Mouse (Mus musculus) mouse trophoblast stem cell (cell line): ENCODE data around the gene Pet117.

Experiments used
- in situ Hi-C, 2 experiments: fragments of 300-500 bp; cut with MseI, MboI; formaldehyde crosslinking; loops; 2 replicates in 1 of 2; 3 replicates in 1 of 2; pipeline ENCODE4 v1.15.1; 2025

Pet117 gene

DNA sequence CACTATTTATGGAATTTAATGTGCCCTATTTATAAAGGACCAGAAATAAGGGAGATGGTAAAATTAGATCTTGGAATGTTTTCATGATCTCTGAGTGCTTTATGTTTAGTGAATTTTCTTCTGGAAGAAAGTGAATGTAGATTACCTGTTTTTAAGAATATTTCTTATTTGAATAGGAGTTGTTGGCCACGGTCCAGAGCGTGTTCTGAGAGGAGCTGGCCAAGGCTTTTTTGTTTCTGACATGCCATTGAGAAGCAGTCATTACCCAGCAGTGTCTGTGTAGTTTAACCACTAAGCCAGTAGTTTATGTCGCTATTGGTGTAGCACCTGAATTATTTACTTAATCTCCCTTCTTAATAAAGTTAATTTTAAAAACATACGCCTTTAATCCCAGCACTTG lies 12.9 kb downstream of the Pet117 start:
- in situ Hi-C loops, result no loop called here

GRCm38 (mm10) chr2:144382624-144383138 lies 13.9 kb downstream of the Pet117 start:
- in situ Hi-C loops, result no loop called here

DNA sequence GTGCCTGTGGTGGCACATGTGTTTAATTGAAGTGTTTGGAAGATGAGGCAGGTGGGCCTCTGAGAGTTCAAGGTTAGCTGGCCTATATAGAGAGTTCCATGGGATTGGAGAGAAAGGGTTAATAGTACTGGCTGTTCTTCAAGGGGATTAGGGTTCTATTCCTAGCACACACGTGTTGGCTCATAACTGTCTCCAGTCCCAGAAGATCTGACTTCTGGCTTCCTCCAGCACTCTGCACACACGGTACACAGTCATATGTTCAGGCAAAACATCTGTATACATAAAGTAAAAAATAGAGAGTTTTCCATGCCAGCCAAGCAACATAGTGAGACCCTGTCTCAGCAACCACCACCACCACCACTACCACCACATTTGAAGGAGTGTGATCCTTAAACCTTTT lies 17.5 kb downstream of the Pet117 start:
- in situ Hi-C loops, result no loop called here

- in situ Hi-C loops, result no loop called here
Observed at GRCm38 (mm10) chr2:144388416-144388815, 19.6 kb downstream of the Pet117 start.

DNA sequence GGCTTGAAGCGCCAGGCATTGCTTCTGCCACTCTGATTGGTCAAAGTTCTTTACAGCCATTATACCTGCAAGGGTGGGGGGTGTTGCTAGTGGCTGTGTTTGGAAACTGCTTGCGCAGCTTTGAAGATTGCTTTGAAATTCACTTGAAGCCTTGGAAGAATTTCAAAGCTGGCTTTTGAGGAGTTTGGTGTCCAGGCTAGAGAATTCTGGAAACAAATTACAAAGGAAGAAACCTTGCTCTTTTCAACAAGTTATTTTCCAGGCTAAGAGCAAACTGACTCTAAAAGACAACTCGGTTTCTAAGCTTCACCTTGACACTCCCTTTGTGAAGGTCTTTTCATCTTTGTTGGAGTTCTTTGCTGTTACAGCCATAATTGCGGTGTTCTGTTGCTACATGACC lies 30.7 kb downstream of the Pet117 start:
- in situ Hi-C loops, result no loop called here

GRCm38 (mm10) chr2:144400659-144401058 lies 31.9 kb downstream of the Pet117 start:
- in situ Hi-C loops, result no loop called here

DNA sequence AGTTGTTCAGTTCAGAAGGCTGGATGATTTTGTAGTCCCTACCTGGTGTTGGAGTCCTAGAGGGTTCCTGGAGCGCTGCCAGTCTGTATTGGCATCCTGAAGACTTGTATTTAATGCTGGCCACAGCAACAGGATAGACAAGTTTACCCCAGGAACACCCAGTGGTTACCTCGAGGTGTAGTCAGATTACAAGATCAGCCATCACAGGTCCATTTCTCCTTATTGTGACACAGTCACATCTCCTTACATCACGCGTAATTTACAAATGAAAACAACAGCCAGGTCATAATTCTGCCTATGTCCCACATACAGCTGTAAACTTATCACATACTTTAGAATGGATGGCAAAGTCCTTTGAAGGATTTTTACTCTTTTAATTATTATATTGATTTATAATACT lies 40.2 kb downstream of the Pet117 start:
- in situ Hi-C loops, result no loop called here

DNA sequence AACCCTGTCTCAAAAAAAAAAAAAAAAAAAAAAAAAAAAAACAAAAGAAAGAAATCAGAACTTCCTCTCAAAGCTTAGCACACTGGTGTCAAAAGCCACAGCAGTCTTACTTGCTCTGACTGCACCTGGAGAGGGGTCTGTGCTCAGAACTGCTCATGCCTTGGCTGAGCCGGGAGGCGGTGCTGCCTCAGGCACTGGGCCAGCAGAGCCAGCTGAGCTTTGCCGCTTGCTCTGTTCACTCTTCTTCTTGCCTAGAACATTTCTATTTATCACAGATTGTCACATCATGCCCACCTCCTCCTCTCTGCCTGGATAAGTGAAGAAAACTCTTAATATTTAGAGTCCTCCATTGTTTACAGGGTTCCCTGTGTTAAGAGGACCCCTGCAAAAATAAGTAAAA lies 41.8 kb downstream of the Pet117 start:
- in situ Hi-C loops, result no loop called here

GRCm38 (mm10) chr2:144414646-144415045 lies 45.9 kb downstream of the Pet117 start:
- in situ Hi-C loops, result no loop called here

DNA sequence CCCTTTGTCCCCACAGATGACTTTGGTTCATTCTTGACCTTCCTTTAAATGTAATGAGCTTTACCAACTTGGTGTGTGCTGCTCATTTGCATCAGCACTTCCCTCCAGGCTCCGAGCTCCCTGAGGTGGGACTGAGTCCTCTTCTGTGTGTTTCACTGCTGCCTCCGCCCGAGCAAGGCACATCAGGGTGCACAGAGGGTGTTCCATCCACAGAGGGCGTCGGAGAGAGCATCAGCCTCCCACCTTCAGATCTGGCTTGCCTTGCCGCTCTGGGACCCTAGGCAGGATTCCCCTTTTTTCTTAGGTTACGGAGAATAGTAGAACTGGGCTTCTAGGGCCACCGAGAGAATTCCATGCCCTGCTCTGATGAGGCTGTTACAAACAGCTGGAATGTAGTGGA lies 48.1 kb downstream of the Pet117 start:
- in situ Hi-C loops, result no loop called here

GRCm38 (mm10) chr2:144418062-144418461 lies 49.3 kb downstream of the Pet117 start:
- in situ Hi-C loops, result no loop called here

DNA sequence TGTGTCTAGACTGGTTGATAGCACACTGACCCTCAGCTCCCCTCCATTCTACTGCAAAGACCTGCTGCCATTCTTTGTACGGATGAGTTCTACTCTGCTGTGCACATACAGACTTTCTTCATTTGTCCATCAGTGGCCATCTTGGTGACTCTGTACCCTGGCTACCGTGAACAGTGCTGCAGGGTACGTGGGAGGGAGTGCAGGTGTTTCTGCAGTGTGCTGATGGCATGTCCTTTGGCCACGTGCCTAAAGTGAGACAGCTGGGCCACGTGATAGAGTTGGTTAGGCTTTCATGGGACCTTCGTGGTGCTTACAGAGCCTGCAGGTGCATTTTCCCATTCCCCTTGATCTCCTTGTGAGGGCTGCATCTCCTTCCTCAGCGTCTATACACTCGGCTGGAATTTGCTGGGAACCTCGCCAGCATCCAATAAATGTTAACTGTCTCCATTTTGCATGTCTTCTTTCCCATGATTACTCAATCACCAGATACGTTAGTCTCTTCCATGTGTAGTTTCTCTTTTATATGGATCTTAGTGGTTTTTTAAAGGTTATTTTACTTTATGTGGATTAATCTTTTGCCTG lies 53.4 kb downstream of the Pet117 start:
- in situ Hi-C loops, result no loop called here
